Mouse (Mus musculus) myocyte (in vitro differentiated cells): ENCODE results near the gene Olig3. TPM values are rescaled to one million over a fixed set of nuclear protein-coding genes. Genes with fewer than 3 reads are reported as not detected.

Experiments
- H3K27me3 ChIP-seq: one replicate; pipeline ENCODE4 v1.6.1; 2011; ENCODE audit not compliant: control insufficient read depth, insufficient read depth, insufficient read length
- H3K36me3 ChIP-seq: one replicate; pipeline ENCODE4 v1.6.1; 2011; ENCODE audit not compliant: control insufficient read depth, insufficient read depth
- H3K4me2 ChIP-seq: one replicate; pipeline ENCODE4 v1.6.1; 2011; ENCODE audit warnings: low read depth, control low read depth
- H3K4me3 ChIP-seq: one replicate; pipeline ENCODE4 v1.5.1; 2011; ENCODE audit warnings: mild to moderate bottlenecking, control low read depth, moderate library complexity
- H3K79me2 ChIP-seq: one replicate; pipeline ENCODE4 v1.6.1; 2011; ENCODE audit not compliant: control insufficient read depth, insufficient read depth
- H3ac ChIP-seq: one replicate; pipeline ENCODE4 v1.6.1; 2011; ENCODE audit not compliant: control insufficient read depth, insufficient read length
- CEBPB ChIP-seq: IDR thresholded peaks from 2 replicates; pipeline ENCODE4 v1.6.1; 2011; ENCODE audit warnings: mild to moderate bottlenecking, moderate library complexity; ENCODE audit not compliant: poor library complexity, insufficient read depth, severe bottlenecking
- E2F4 ChIP-seq: IDR thresholded peaks from one replicate; pipeline ENCODE4 v1.6.1; 2011; ENCODE audit warnings: mild to moderate bottlenecking, control low read depth, moderate library complexity; ENCODE audit not compliant: insufficient read depth
- MAX ChIP-seq: IDR thresholded peaks from one replicate; pipeline ENCODE4 v1.6.1; 2011; ENCODE audit warnings: low read depth, mild to moderate bottlenecking, control low read depth
- MYOD1 ChIP-seq, 3 experiments: IDR thresholded peaks; one replicate each; pipeline ENCODE4 v1.6.1; 2011; ENCODE audit warnings: control low read depth in 2 of 3, low read depth in 2 of 3, mild to moderate bottlenecking in 2 of 3, moderate library complexity in 1 of 3; ENCODE audit not compliant: insufficient read length in 2 of 3, control insufficient read depth in 1 of 3
- MYOG ChIP-seq, 3 experiments: IDR thresholded peaks; one replicate each; pipeline ENCODE4 v1.6.1; 2011; ENCODE audit warnings: control low read depth in 2 of 3, low read depth in 2 of 3, mild to moderate bottlenecking in 2 of 3; ENCODE audit not compliant: insufficient read length in 2 of 3, control insufficient read depth in 1 of 3, insufficient read depth in 1 of 3
- POLR2A ChIP-seq: IDR thresholded peaks from one replicate; pipeline ENCODE4 v1.6.1; 2011; ENCODE audit warnings: low read depth, mild to moderate bottlenecking, control low read depth, moderate library complexity; ENCODE audit not compliant: insufficient read length
- POLR2AphosphoS2 ChIP-seq: IDR thresholded peaks from one replicate; pipeline ENCODE4 v1.6.1; 2011; ENCODE audit warnings: low read depth, control low read depth; ENCODE audit not compliant: insufficient read length
- REST ChIP-seq: IDR thresholded peaks from one replicate; pipeline ENCODE4 v1.6.1; 2011; ENCODE audit warnings: mild to moderate bottlenecking, control low read depth, moderate library complexity; ENCODE audit not compliant: insufficient read depth, insufficient read length
- SRF ChIP-seq: IDR thresholded peaks from one replicate; pipeline ENCODE4 v1.6.1; 2011; ENCODE audit warnings: low read depth; ENCODE audit not compliant: control insufficient read depth, insufficient read length
- TCF12 ChIP-seq: IDR thresholded peaks from one replicate; pipeline ENCODE4 v1.6.1; 2011; ENCODE audit warnings: mild to moderate bottlenecking, control low read depth; ENCODE audit not compliant: poor library complexity, insufficient read depth, severe bottlenecking
- TCF3 ChIP-seq: IDR thresholded peaks from one replicate; pipeline ENCODE4 v1.6.1; 2011; ENCODE audit warnings: low read depth, control low read depth; ENCODE audit not compliant: insufficient read length
- USF1 ChIP-seq: IDR thresholded peaks from one replicate; pipeline ENCODE4 v1.6.1; 2011; ENCODE audit warnings: low read depth, mild to moderate bottlenecking, control low read depth, moderate library complexity
- polyA plus RNA-seq: library from polyadenylated mRNA; unstranded; fragments of >200 nt; fragmentation: generic; extraction: Trizol; gene quantifications from one replicate; pipeline ENCODE4 v1.2.1, GENCODE M21; 2012; ENCODE audit warnings: missing spikeins

Gene Olig3
- not detected for polyA plus RNA-seq

DNA sequence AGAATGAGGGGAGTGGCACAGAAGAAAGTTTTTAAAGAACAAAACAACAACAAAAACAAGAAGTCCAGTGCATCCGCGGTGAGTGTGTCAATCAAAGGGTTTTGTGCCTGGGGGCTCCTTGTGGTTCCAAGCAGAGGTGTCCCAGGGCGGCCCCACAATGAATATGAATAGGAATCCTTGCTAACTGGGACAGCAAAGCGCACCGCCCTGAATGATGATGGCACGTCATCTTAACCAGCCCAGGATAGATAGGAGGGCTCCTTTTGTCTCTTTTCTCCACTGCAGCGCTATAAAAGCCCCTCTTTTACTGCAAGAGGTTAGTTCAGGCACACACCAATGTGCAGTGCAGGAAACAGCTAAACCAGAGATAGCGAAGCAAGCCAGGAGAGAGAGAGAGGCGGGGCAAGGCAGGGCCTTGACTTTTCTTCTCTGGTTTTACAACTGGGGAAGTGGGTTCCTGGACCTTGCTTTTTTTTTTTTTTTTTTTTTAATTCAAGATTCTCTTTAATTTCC is at the start of gene Olig3:
TSS of gene Olig3 (plus strand) at position 463 of the 513 bp plus-strand sequence.
- H3K4me3 ChIP-seq: no peak within 1 kb of the TSS
- no peaks in the 10 kb centered on the region for H3K36me3 ChIP-seq
- H3ac ChIP-seq: no peak within 1 kb of the TSS
- H3K79me2 ChIP-seq: no peaks in the 10 kb centered on the region
- H3K27me3 ChIP-seq: peaks cover 56% of the 10 kb centered on the region
- TF ChIP-seq POLR2A (no peak), MYOD1 (IDR thresholded peaks at IDR 0.05; ENCODE audit: control insufficient read depth in 1 of 3, insufficient read length in 2 of 3, low read depth in 2 of 3) (no peak), SRF (no peak), CEBPB (no peak), E2F4 (no peak), REST (no peak), POLR2AphosphoS2 (no peak), MYOG (IDR thresholded peaks at IDR 0.05; ENCODE audit: control insufficient read depth in 1 of 3, insufficient read depth in 1 of 3, insufficient read length in 2 of 3, low read depth in 2 of 3) (no peak), MAX (no peak), USF1 (no peak), TCF12 (no peak), TCF3 (no peak)
- H3K4me2 ChIP-seq: no peak within 1 kb of the TSS

DNA sequence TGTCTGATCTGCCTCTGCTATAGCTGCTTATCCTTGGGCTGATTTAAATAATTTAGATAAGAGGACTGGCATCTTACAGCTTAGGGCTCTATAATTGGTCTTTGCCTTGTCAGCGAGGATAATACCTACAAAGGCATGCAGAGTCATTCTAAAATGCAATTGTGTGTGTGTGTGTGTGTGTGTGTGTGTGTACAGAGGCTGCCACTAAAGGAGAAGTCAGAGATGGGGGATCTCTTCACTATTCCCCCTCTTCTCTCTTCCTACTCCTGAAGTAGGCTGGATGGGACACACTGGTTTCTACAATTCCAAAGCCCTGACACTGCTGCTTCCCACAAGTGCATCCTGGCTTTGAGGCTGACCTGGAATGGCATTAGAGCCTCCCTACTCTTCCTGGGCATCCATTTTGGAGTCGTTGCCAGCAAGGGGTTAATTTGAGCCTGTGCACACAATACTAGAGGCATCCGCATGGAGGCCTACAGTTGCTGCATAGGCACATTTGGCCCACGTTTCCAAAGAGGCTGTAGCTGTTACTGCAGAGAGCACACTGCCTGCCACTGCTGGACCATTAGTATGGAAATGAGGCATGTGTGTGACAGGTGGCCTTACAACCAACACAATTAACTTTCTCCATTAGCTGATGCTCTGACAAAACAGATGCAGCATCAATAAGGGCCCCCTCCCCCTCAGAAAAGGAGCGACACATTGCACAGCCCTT is 46.5 kb upstream of the Olig3 start:
- no peak for TF ChIP-seq POLR2AphosphoS2
- no peak for TF ChIP-seq POLR2A
- TF ChIP-seq MAX: no peak
- TF ChIP-seq MYOD1 (IDR thresholded peaks at IDR 0.05; ENCODE audit: control insufficient read depth in 1 of 3, insufficient read length in 2 of 3, low read depth in 2 of 3): no peak
- no peak for TF ChIP-seq E2F4
- TF ChIP-seq TCF3: no peak
- TF ChIP-seq REST: no peak
- no peak for TF ChIP-seq TCF12
- no peak overlapping the region for H3K4me3 ChIP-seq
- no peaks in the 10 kb centered on the region for H3K36me3 ChIP-seq
- no peaks in the 10 kb centered on the region for H3K27me3 ChIP-seq
- no peak overlapping the region for H3K4me2 ChIP-seq
- H3ac ChIP-seq: no peak overlapping the region
- H3K79me2 ChIP-seq: no peaks in the 10 kb centered on the region

DNA sequence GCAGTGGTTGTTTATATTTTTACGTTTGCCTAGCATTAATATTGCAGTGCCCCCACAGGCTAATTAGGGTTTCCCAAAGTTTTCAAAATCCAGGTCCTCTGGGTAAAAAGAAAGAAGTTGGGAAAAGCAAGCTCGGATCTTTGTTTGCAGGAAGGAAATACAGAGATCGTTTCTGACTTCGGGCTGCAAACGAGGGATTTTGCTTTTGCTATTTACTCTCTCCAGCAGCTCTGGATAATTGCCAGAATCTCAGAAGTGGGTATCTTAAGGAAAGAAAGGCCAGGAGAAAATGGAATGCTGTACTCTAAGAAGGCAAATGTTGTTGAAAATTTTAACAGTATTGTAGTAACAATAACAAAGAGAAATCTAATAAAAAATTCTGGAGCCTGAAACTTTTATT is 45.9 kb upstream of the Olig3 start:
- TF ChIP-seq SRF (no peak), MAX (no peak), TCF12 (no peak), MYOD1 (IDR thresholded peaks at IDR 0.05; ENCODE audit: control insufficient read depth in 1 of 3, insufficient read length in 2 of 3, low read depth in 2 of 3) (no peak), MYOG (IDR thresholded peaks at IDR 0.05; ENCODE audit: control insufficient read depth in 1 of 3, insufficient read depth in 1 of 3, insufficient read length in 2 of 3, low read depth in 2 of 3) (no peak), CEBPB (no peak), E2F4 (no peak), REST (no peak), POLR2A (no peak), POLR2AphosphoS2 (no peak), TCF3 (no peak)
- Histone ChIP-seq H3ac (no peak overlapping the region), H3K79me2 (no peaks in the 10 kb centered on the region), H3K27me3 (no peaks in the 10 kb centered on the region), H3K4me3 (no peak overlapping the region), H3K4me2 (no peak overlapping the region), H3K36me3 (no peaks in the 10 kb centered on the region)

DNA sequence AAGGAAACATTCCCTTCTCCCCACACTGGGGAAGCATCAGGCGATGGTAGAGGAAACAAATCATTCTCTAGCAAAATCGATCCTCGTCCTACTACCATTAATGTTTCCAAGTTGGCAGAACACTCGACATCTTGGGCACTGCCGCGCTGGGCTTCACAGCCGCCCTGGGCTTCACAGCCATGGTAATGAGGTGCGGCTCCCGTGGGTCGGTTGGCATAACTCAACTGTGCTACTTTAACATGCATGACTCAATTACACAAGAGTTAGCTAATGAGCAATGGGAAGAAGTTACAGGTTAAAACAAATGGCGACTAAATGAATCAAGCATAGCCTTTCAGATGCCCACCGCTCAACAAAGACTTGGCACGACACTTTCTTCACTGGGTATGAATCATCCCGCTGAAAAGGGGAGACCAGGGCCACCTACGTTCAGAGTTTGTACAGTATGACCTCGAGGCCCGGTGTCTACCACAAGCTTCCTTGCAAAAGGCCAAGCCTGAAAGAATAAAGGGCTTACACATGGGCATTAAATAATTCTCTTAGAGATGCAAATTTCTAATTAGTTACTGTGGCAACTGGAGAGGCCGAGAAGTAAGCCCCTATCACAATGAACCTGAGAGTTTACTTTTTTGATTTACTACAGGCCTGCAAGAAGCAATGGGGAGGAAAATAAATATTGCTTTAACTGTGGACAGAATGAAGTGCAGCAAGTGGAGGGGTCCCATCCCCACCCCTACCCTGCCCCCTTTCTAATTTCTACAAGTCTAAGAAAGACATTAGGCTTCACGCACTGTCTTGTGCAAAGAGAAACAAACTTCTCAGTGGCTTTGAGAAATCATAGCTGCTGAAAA is 38.1 kb upstream of the Olig3 start:
- Histone ChIP-seq H3ac (no peak overlapping the region), H3K36me3 (no peaks in the 10 kb centered on the region), H3K4me3 (no peak overlapping the region), H3K4me2 (no peak overlapping the region), H3K27me3 (peaks cover 21% of the 10 kb centered on the region), H3K79me2 (no peaks in the 10 kb centered on the region)
- no peak for TF ChIP-seq MAX
- TF ChIP-seq E2F4: no peak
- TF ChIP-seq TCF3: no peak
- TF ChIP-seq MYOD1 (IDR thresholded peaks at IDR 0.05; ENCODE audit: control insufficient read depth in 1 of 3, insufficient read length in 2 of 3, low read depth in 2 of 3): no peak
